Mouse (Mus musculus): ENCODE measurements around the gene Arl10. TPM values are rescaled to one million over a fixed set of nuclear protein-coding genes. Genes with fewer than 3 reads are reported as not detected.

Gene Arl10
- 123 and 163 TPM in 2 replicates for total RNA-seq (2014; rRNA removed)
- 58.3 and 69.5 TPM in 2 replicates for polyA plus RNA-seq (2015; fragmentation: Nextera tagmentation; extraction: Ambion mirVana)

GRCm38 (mm10) chr13:54574854-54575481 lies at the start of gene Arl10:
TSS of gene Arl10 (plus strand) at chr13:54575015.
- Histone ChIP-seq H3K9ac (peak within 1 kb of the TSS; percentile 87), H3K4me2 (ENCODE audit: low read depth) (peak within 1 kb of the TSS; percentile 88), H3K36me3 (ENCODE audit: insufficient read depth) (peaks cover 13% of the 10 kb centered on the region), H3K4me3 (ENCODE audit: low read depth, low read length) (peak within 1 kb of the TSS; percentile 99), H3K27me3 (ENCODE audit: insufficient read depth, low read length) (no peaks in the 10 kb centered on the region), H3K9me3 (ENCODE audit: low read length) (no peaks in the 10 kb centered on the region), H3K4me1 (ENCODE audit: insufficient read depth) (peaks cover 11% of the 10 kb centered on the region; the same call in 1 of the 2 replicates), H3K27ac (ENCODE audit: low read depth, low read length) (peak within 1 kb of the TSS; percentile 81)
- peak; percentile 95 for ATAC-seq
- DNase-seq = peak; percentile 84
- WGBS = 1% methylated on average over 55 of the region's 55 CpGs
- peak; percentile 54 for TF ChIP-seq CTCF (IDR thresholded peaks at IDR 0.05; ENCODE audit: low read depth)

DNA sequence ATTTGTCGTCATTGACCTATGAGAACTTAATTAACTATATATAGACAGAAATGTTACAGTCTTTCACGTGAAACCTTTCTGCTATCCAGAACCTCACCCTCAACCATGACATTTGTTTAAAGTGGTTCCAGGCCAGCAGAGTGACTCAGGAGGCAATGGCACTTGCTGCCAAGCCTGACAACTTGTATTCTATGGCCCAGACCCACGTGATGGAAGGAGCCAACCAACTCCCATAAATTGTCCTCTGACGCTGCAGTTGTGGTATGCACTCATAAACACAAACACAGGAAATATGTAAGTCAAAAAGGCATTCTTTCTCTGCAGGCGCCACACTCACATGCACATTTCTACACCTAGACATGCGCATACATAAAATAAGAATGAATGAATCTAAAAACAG lies 47.7 kb upstream of the Arl10 start:
- no peak for TF ChIP-seq CTCF (IDR thresholded peaks at IDR 0.05; ENCODE audit: low read depth)
- Histone ChIP-seq H3K4me1 (ENCODE audit: insufficient read depth) (no peaks in the 10 kb centered on the region), H3K27me3 (ENCODE audit: insufficient read depth, low read length) (no peaks in the 10 kb centered on the region), H3K4me2 (ENCODE audit: low read depth) (no peak overlapping the region), H3K9ac (no peak overlapping the region), H3K36me3 (ENCODE audit: insufficient read depth) (peaks cover 66% of the 10 kb centered on the region), H3K9me3 (ENCODE audit: low read length) (no peaks in the 10 kb centered on the region), H3K27ac (ENCODE audit: low read depth, low read length) (no peak overlapping the region), H3K4me3 (ENCODE audit: low read depth, low read length) (no peak overlapping the region)
- DNase-seq = no peak
- WGBS = 90% methylated on average over 6 of the region's 6 CpGs
- ATAC-seq = no peak

GRCm38 (mm10) chr13:54532134-54532533 lies 42.7 kb upstream of the Arl10 start:
- Histone ChIP-seq H3K27me3 (ENCODE audit: insufficient read depth, low read length) (no peaks in the 10 kb centered on the region), H3K9ac (no peak overlapping the region), H3K27ac (ENCODE audit: low read depth, low read length) (no peak overlapping the region), H3K4me1 (ENCODE audit: insufficient read depth) (no peaks in the 10 kb centered on the region), H3K9me3 (ENCODE audit: low read length) (no peaks in the 10 kb centered on the region), H3K4me3 (ENCODE audit: low read depth, low read length) (no peak overlapping the region), H3K36me3 (ENCODE audit: insufficient read depth) (peaks cover 58% of the 10 kb centered on the region), H3K4me2 (ENCODE audit: low read depth) (no peak overlapping the region)
- TF ChIP-seq CTCF (IDR thresholded peaks at IDR 0.05; ENCODE audit: low read depth) = no peak
- DNase-seq (no peak), ATAC-seq (no peak)

DNA sequence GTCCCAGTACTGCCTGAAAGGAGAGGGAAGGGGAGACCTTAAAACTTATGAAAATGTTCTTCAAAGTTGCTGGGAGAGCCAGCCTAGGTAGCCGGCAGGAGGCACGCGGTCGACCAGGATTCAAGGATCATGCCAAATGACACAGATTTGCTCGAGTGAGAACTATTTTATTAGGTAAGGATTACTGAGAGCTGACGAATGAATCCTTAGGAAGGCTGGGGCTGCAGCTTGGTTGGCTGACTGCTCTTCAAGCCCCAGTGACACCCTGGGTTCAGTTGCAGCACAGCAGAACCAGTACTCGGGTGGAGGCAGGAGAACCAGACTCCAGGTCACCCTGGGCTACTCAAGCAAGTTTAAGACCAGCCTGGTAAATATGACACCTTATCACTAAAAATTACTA lies 26.8 kb upstream of the Arl10 start:
- 83% methylated on average over 7 of the region's 7 CpGs for WGBS
- no peak for ATAC-seq

GRCm38 (mm10) chr13:54556176-54556575 lies 18.6 kb upstream of the Arl10 start:
- H3K36me3 ChIP-seq (ENCODE audit: insufficient read depth) = peaks cover 81% of the 10 kb centered on the region

More for the DNA sequence above, 26.8 kb upstream of the Arl10 start:
- Histone ChIP-seq H3K4me3 (ENCODE audit: low read depth, low read length) (no peak overlapping the region), H3K36me3 (ENCODE audit: insufficient read depth) (peaks cover 65% of the 10 kb centered on the region), H3K9ac (no peak overlapping the region), H3K9me3 (ENCODE audit: low read length) (no peaks in the 10 kb centered on the region), H3K27me3 (ENCODE audit: insufficient read depth, low read length) (no peaks in the 10 kb centered on the region), H3K27ac (ENCODE audit: low read depth, low read length) (no peak overlapping the region), H3K4me1 (ENCODE audit: insufficient read depth) (no peaks in the 10 kb centered on the region), H3K4me2 (ENCODE audit: low read depth) (no peak overlapping the region)
- no peak for DNase-seq
- TF ChIP-seq CTCF (IDR thresholded peaks at IDR 0.05; ENCODE audit: low read depth) = no peak

DNA sequence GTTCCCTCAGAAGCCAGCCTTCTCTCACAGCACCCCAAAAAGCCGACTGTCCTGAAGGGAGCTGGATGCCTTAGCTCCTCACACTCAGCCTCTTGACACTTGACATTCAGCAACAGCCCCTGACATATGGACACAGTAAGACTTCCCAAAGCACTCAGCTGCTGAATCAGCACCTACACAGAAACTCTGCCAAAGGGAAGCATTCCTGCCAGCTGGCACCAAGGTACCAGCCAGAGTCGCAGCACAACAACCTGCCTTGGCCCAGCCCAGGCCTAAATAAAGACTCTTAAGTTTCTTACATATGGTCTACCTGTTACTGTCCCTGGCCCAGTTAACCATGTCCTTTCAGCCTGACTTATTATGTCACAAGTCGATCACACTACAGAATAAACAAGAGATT lies 18.0 kb upstream of the Arl10 start:
- Histone ChIP-seq H3K27me3 (ENCODE audit: insufficient read depth, low read length) (no peaks in the 10 kb centered on the region), H3K36me3 (ENCODE audit: insufficient read depth) (peaks cover 80% of the 10 kb centered on the region), H3K9ac (no peak overlapping the region), H3K27ac (ENCODE audit: low read depth, low read length) (no peak overlapping the region), H3K4me2 (ENCODE audit: low read depth) (no peak overlapping the region), H3K9me3 (ENCODE audit: low read length) (no peaks in the 10 kb centered on the region), H3K4me3 (ENCODE audit: low read depth, low read length) (no peak overlapping the region), H3K4me1 (ENCODE audit: insufficient read depth) (no peaks in the 10 kb centered on the region)
- WGBS = 71% methylated on average over 3 of the region's 3 CpGs
- DNase-seq (no peak), ATAC-seq (no peak)
- TF ChIP-seq CTCF (IDR thresholded peaks at IDR 0.05; ENCODE audit: low read depth) = no peak

More at GRCm38 (mm10) chr13:54556176-54556575, 18.6 kb upstream of the Arl10 start:
- Histone ChIP-seq H3K9ac (no peak overlapping the region), H3K27me3 (ENCODE audit: insufficient read depth, low read length) (no peaks in the 10 kb centered on the region), H3K9me3 (ENCODE audit: low read length) (no peaks in the 10 kb centered on the region), H3K4me2 (ENCODE audit: low read depth) (no peak overlapping the region), H3K27ac (ENCODE audit: low read depth, low read length) (no peak overlapping the region), H3K4me1 (ENCODE audit: insufficient read depth) (no peaks in the 10 kb centered on the region), H3K4me3 (ENCODE audit: low read depth, low read length) (no peak overlapping the region)
- no peak for TF ChIP-seq CTCF (IDR thresholded peaks at IDR 0.05; ENCODE audit: low read depth)
- no peak for ATAC-seq
- DNase-seq = no peak
- WGBS = 93% methylated on average over 9 of the region's 9 CpGs

DNA sequence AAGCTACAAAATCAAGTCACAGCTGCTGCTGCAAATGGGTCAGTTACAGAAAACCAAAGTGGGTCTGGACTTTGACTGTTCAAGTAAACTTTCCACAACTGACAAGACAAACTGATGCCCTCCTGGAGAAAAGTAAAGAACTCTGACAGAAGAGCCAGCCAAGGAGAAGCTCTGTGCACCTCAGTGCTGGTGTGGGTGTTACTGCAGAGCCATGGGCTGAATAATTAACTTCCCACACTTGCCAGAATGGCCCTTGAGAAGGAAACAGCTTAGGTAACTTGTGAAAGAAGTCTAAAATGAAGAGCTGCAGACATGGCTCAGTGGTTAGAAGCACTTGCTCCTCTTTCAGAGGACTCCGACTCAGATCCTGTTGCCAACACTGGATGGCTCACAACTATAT lies 17.2 kb upstream of the Arl10 start:
- no peak overlapping the region for H3K4me3 ChIP-seq (ENCODE audit: low read depth, low read length)
- no peak overlapping the region for H3K9ac ChIP-seq
- H3K4me2 ChIP-seq (ENCODE audit: low read depth) = no peak overlapping the region
- peaks cover 77% of the 10 kb centered on the region for H3K36me3 ChIP-seq (ENCODE audit: insufficient read depth)
- no peaks in the 10 kb centered on the region for H3K27me3 ChIP-seq (ENCODE audit: insufficient read depth, low read length)
- no peak for TF ChIP-seq CTCF (IDR thresholded peaks at IDR 0.05; ENCODE audit: low read depth)
- WGBS = 95% methylated on average over 1 of the region's 1 CpGs
- ATAC-seq = no peak
- H3K4me1 ChIP-seq (ENCODE audit: insufficient read depth) = no peaks in the 10 kb centered on the region
- no peaks in the 10 kb centered on the region for H3K9me3 ChIP-seq (ENCODE audit: low read length)
- no peak for DNase-seq
- no peak overlapping the region for H3K27ac ChIP-seq (ENCODE audit: low read depth, low read length)

Measured in forebrain, postnatal 0 days (tissue).